Mouse (Mus musculus): ENCODE results near the gene Smpd3. TPM values are rescaled to one million over a fixed set of nuclear protein-coding genes. Genes with fewer than 3 reads are reported as not detected.

Smpd3 gene
- 0.84 and 1.1 TPM in 2 replicates for polyA plus RNA-seq (2012; rRNA removed)

GRCm38 (mm10) chr8:106337852-106338521 is at the start of gene Smpd3:
Smpd3 (minus strand) TSS chr8:106337988.
- Histone ChIP-seq H3K27me3 (replicated peaks; ENCODE audit: control insufficient read depth, insufficient read depth, low read length) (0 out of 2 replicates have a peak, but pooled peaks cover 2% of the 10 kb centered on the region), H3K36me3 (ENCODE audit: control insufficient read depth, insufficient read depth, low read length) (no peaks in the 10 kb centered on the region), H3K4me3 (ENCODE audit: insufficient read depth, low read depth, low read length) (peak within 1 kb of the TSS; percentile 58), H3K4me1 (ENCODE audit: control insufficient read depth, insufficient read depth, low read length) (no peaks in the 10 kb centered on the region; the same call in 1 of the 2 replicates), H3K27ac (ENCODE audit: insufficient read depth, low read depth, low read length) (no peak within 1 kb of the TSS)
- WGBS = under 1% methylated on average over 45 of the region's 45 CpGs
- TF ChIP-seq CTCF (conservative IDR thresholded peaks at IDR 0.05; ENCODE audit: insufficient read depth, insufficient read length, low read depth, low read length) = no peak
- no peak for TF ChIP-seq POLR2A (IDR thresholded peaks at IDR 0.05; ENCODE audit: low read depth, low read length)
- peak; percentile 99 for DNase-seq

- TF ChIP-seq CTCF (conservative IDR thresholded peaks at IDR 0.05; ENCODE audit: insufficient read depth, insufficient read length, low read depth, low read length) = no peak
- TF ChIP-seq POLR2A (IDR thresholded peaks at IDR 0.05; ENCODE audit: low read depth, low read length) = no peak
- H3K4me1 ChIP-seq (ENCODE audit: control insufficient read depth, insufficient read depth, low read length) = 0 out of 2 replicates have a peak, but pooled peaks cover 3% of the 10 kb centered on the region
- DNase-seq = no peak
- H3K27ac ChIP-seq (ENCODE audit: insufficient read depth, low read depth, low read length) = no peak overlapping the region
- no peaks in the 10 kb centered on the region for H3K27me3 ChIP-seq (replicated peaks; ENCODE audit: control insufficient read depth, insufficient read depth, low read length)
- H3K4me3 ChIP-seq (ENCODE audit: insufficient read depth, low read depth, low read length) = no peak overlapping the region
- 89% methylated on average over 6 of the region's 6 CpGs for WGBS
- no peaks in the 10 kb centered on the region for H3K36me3 ChIP-seq (ENCODE audit: control insufficient read depth, insufficient read depth, low read length)
These were observed 43.2 kb upstream of the Smpd3 start for GRCm38 (mm10) chr8:106381026-106381425.

GRCm38 (mm10) chr8:106379357-106379756 is 41.6 kb upstream of the Smpd3 start:
- 66% methylated on average over 5 of the region's 5 CpGs for WGBS
- H3K4me1 ChIP-seq (ENCODE audit: control insufficient read depth, insufficient read depth, low read length) = 0 out of 2 replicates have a peak, but pooled peaks cover 3% of the 10 kb centered on the region
- no peak overlapping the region for H3K4me3 ChIP-seq (ENCODE audit: insufficient read depth, low read depth, low read length)
- no peaks in the 10 kb centered on the region for H3K36me3 ChIP-seq (ENCODE audit: control insufficient read depth, insufficient read depth, low read length)
- H3K27me3 ChIP-seq (replicated peaks; ENCODE audit: control insufficient read depth, insufficient read depth, low read length) = no peaks in the 10 kb centered on the region
- DNase-seq = no peak
- no peak overlapping the region for H3K27ac ChIP-seq (ENCODE audit: insufficient read depth, low read depth, low read length)
- TF ChIP-seq CTCF (conservative IDR thresholded peaks at IDR 0.05; ENCODE audit: insufficient read depth, insufficient read length, low read depth, low read length) = no peak
- no peak for TF ChIP-seq POLR2A (IDR thresholded peaks at IDR 0.05; ENCODE audit: low read depth, low read length)

GRCm38 (mm10) chr8:106378501-106379048 is 40.8 kb upstream of the Smpd3 start:
- Histone ChIP-seq H3K36me3 (ENCODE audit: control insufficient read depth, insufficient read depth, low read length) (no peaks in the 10 kb centered on the region), H3K27ac (ENCODE audit: insufficient read depth, low read depth, low read length) (no peak overlapping the region), H3K4me3 (ENCODE audit: insufficient read depth, low read depth, low read length) (no peak overlapping the region), H3K4me1 (ENCODE audit: control insufficient read depth, insufficient read depth, low read length) (0 out of 2 replicates have a peak, but pooled peaks cover 3% of the 10 kb centered on the region), H3K27me3 (replicated peaks; ENCODE audit: control insufficient read depth, insufficient read depth, low read length) (no peaks in the 10 kb centered on the region)
- no peak for DNase-seq
- no peak for TF ChIP-seq CTCF (conservative IDR thresholded peaks at IDR 0.05; ENCODE audit: insufficient read depth, insufficient read length, low read depth, low read length)
- no peak for TF ChIP-seq POLR2A (IDR thresholded peaks at IDR 0.05; ENCODE audit: low read depth, low read length)
- whole genome bisulfite sequencing = 54% methylated on average over 7 of the region's 7 CpGs

GRCm38 (mm10) chr8:106376862-106377261 is 39.1 kb upstream of the Smpd3 start:
- H3K36me3 ChIP-seq (ENCODE audit: control insufficient read depth, insufficient read depth, low read length) = no peaks in the 10 kb centered on the region
- WGBS = 48% methylated on average over 9 of the region's 9 CpGs
- TF ChIP-seq POLR2A (IDR thresholded peaks at IDR 0.05; ENCODE audit: low read depth, low read length) = no peak
- TF ChIP-seq CTCF (conservative IDR thresholded peaks at IDR 0.05; ENCODE audit: insufficient read depth, insufficient read length, low read depth, low read length) = no peak
- no peak for DNase-seq
- H3K4me3 ChIP-seq (ENCODE audit: insufficient read depth, low read depth, low read length) = no peak overlapping the region
- no peak overlapping the region for H3K27ac ChIP-seq (ENCODE audit: insufficient read depth, low read depth, low read length)
- no peaks in the 10 kb centered on the region for H3K27me3 ChIP-seq (replicated peaks; ENCODE audit: control insufficient read depth, insufficient read depth, low read length)
- H3K4me1 ChIP-seq (ENCODE audit: control insufficient read depth, insufficient read depth, low read length) = 0 out of 2 replicates have a peak, but pooled peaks cover 3% of the 10 kb centered on the region

GRCm38 (mm10) chr8:106375957-106376356 is 38.2 kb upstream of the Smpd3 start:
- TF ChIP-seq POLR2A (IDR thresholded peaks at IDR 0.05; ENCODE audit: low read depth, low read length) (no peak), CTCF (conservative IDR thresholded peaks at IDR 0.05; ENCODE audit: insufficient read depth, insufficient read length, low read depth, low read length) (no peak)
- H3K27ac ChIP-seq (ENCODE audit: insufficient read depth, low read depth, low read length) = no peak overlapping the region
- H3K4me1 ChIP-seq (ENCODE audit: control insufficient read depth, insufficient read depth, low read length) = 0 out of 2 replicates have a peak, but pooled peaks cover 3% of the 10 kb centered on the region
- WGBS = 74% methylated on average over 7 of the region's 7 CpGs
- H3K27me3 ChIP-seq (replicated peaks; ENCODE audit: control insufficient read depth, insufficient read depth, low read length) = no peaks in the 10 kb centered on the region
- H3K36me3 ChIP-seq (ENCODE audit: control insufficient read depth, insufficient read depth, low read length) = no peaks in the 10 kb centered on the region
- no peak for DNase-seq
- no peak overlapping the region for H3K4me3 ChIP-seq (ENCODE audit: insufficient read depth, low read depth, low read length)

GRCm38 (mm10) chr8:106369069-106369468 is 31.3 kb upstream of the Smpd3 start:
- DNase-seq = no peak
- Histone ChIP-seq H3K4me3 (ENCODE audit: insufficient read depth, low read depth, low read length) (no peak overlapping the region), H3K27me3 (replicated peaks; ENCODE audit: control insufficient read depth, insufficient read depth, low read length) (no peaks in the 10 kb centered on the region), H3K27ac (ENCODE audit: insufficient read depth, low read depth, low read length) (no peak overlapping the region), H3K4me1 (ENCODE audit: control insufficient read depth, insufficient read depth, low read length) (no peaks in the 10 kb centered on the region), H3K36me3 (ENCODE audit: control insufficient read depth, insufficient read depth, low read length) (no peaks in the 10 kb centered on the region)
- TF ChIP-seq POLR2A (IDR thresholded peaks at IDR 0.05; ENCODE audit: low read depth, low read length) (no peak), CTCF (conservative IDR thresholded peaks at IDR 0.05; ENCODE audit: insufficient read depth, insufficient read length, low read depth, low read length) (no peak)
- WGBS = 85% methylated on average over 7 of the region's 7 CpGs

Measured in kidney, adult 2 months (tissue).